Mouse (Mus musculus) heart, postnatal 0 days (tissue): ENCODE measurements at regions not wholly inside any gene's neighbourhood (a gene's known extent, or its start where the extent isn't known, plus 50 kb on each side); places are given as distances from the start of the nearest gene placed in this dataset.

Experiments
- CTCF ChIP-seq: IDR thresholded peaks from 2 replicates; pipeline ENCODE4 v1.5.1; 2016; ENCODE audit warnings: antibody characterized with exemption, control low read depth, low read depth
- EP300 ChIP-seq: IDR thresholded peaks from 2 replicates; pipeline ENCODE4 v1.6.1; 2016; ENCODE audit warnings: antibody characterized with exemption, low read depth

DNA sequence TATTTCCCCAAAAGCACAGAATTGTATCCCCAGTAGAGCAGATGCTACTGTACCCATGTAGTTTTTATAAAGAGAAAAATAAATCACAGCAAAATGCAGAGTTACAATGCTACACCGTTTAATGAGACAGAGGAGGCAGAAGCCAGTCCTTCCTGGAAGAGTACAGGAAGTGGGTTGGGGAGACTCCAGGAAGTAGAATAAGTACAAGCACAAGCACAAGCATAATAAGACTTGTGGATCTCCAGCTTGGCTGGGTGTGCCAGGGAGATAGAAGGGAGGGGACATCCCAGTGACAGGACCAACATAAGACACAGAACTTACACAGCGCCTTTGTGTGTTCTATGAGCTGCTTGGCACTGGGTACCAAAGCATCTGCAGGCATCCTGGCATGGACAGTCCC lies 67.3 kb upstream of the Ubl3 start:
- TF ChIP-seq EP300 (no peak), CTCF (no peak)
